10 mouse cellular contexts compared by ENCODE assay signal in the genomic region with DNA sequence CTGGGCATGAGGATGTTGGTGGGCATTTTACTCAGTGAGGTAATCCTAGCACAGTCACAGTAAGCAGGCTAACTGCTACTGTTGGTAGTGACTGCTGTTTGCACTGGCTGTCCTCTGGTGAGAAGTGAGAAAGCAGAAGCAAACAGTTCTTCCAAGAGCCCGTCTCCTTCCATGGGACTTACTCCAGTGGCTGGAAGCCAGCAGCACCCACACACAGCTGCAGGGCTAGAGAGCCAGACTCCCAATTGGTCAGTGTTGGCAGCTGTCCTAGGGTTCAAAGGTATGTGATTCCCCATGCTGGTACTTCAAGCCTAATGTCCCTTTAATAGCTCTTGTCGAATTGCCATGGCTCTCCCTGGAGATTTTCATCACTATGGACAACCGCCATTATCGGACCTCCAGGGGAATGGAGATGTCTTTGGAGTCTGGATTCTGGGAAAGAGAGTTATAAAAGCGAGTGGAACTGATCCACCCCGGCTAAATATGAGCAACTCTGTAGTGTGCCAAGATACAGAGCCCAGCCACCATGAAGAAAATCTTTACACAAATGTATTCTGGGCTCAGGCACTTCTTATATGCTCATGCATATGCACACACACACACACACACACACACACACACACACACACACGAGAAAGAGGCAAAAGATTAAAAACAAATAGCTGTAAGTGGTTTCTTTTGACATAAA. TPM values are rescaled to one million over a fixed set of nuclear protein-coding genes. Genes with fewer than 3 reads are reported as not detected.
DNase-seq lines count a peak whose midpoint lies in the region; ATAC-seq and TF ChIP-seq lines count a peak whose summit lies in the region.
"Had no signal": no experiment of that assay in that cellular context is flagged by ENCODE, and none has a peak within 500 bp of the region (broad histone marks: within the 10 kb centered on the region; RNA-seq: fewer than 3 reads in every experiment).

No protein-coding gene starts in this region.

- DNase-seq in adipocyte (ENCODE audit: low spot score) = peak; percentile 98
- peak; percentile 70 for DNase-seq in gastrocnemius, postnatal 10 days
- DNase-seq in kidney, postnatal 36 days = peak; percentile 87 to 88
- no peak for DNase-seq in natural killer cell, adult 2 months (ENCODE audit: low spot score in 2 of 2)

- no peaks in the 10 kb centered on the region for H3K9me3 ChIP-seq in hindbrain, embryonic 13.5 days
- no peaks in the 10 kb centered on the region for H3K9me3 ChIP-seq in hindbrain, embryonic 12.5 days (replicated peaks)
- no peaks in the 10 kb centered on the region for H3K9me3 ChIP-seq in neural tube, embryonic 14.5 days (ENCODE audit: control insufficient read depth, low read length)
- H3K9me3 ChIP-seq in intestine, postnatal 0 days (ENCODE audit: control insufficient read depth) = no peaks in the 10 kb centered on the region

- 44% methylated on average over 7 of the region's 7 CpGs for WGBS in hindbrain, embryonic 13.5 days
- 73% methylated on average over 7 of the region's 7 CpGs for WGBS in hindbrain, embryonic 12.5 days
- 43% methylated on average over 7 of the region's 7 CpGs for WGBS in neural tube, embryonic 14.5 days
- WGBS in intestine, postnatal 0 days = 67% methylated on average over 7 of the region's 7 CpGs

- peak overlapping the region; percentile 35; the same call in 1 of the 2 replicates for H3K27ac ChIP-seq in hindbrain, embryonic 13.5 days
- H3K27ac ChIP-seq in hindbrain, embryonic 12.5 days = no peak overlapping the region
- H3K27ac ChIP-seq in neural tube, embryonic 14.5 days (ENCODE audit: low read depth, low read length) = no peak overlapping the region
- no peak overlapping the region for H3K27ac ChIP-seq in intestine, postnatal 0 days (ENCODE audit: low read depth, low read length)
- H3K27ac ChIP-seq: heart, embryonic 13.5 days had no signal

- H3K4me1 ChIP-seq in hindbrain, embryonic 13.5 days (replicated peaks) = peaks cover 13% of the 10 kb centered on the region
- 0 out of 2 replicates have a peak, but pooled peaks cover 7% of the 10 kb centered on the region for H3K4me1 ChIP-seq in hindbrain, embryonic 12.5 days
- H3K4me1 ChIP-seq in neural tube, embryonic 14.5 days (ENCODE audit: control insufficient read depth, insufficient read depth, low read length) = no peaks in the 10 kb centered on the region
- H3K4me1 ChIP-seq in intestine, postnatal 0 days (replicated peaks; ENCODE audit: control insufficient read depth, insufficient read depth, low read length) = no peaks in the 10 kb centered on the region
- H3K4me1 ChIP-seq: heart, embryonic 13.5 days had no signal

- no peak overlapping the region for H3K4me3 ChIP-seq in hindbrain, embryonic 13.5 days
- no peak overlapping the region for H3K4me3 ChIP-seq in hindbrain, embryonic 12.5 days
- no peak overlapping the region for H3K4me3 ChIP-seq in neural tube, embryonic 14.5 days (ENCODE audit: low read depth, low read length)
- no peak overlapping the region for H3K4me3 ChIP-seq in intestine, postnatal 0 days (ENCODE audit: low read depth, low read length)
- H3K4me3 ChIP-seq: heart, embryonic 13.5 days had no signal

- H3K9ac ChIP-seq in hindbrain, embryonic 13.5 days = no peak overlapping the region
- H3K9ac ChIP-seq in hindbrain, embryonic 12.5 days = no peak overlapping the region
- no peak overlapping the region for H3K9ac ChIP-seq in neural tube, embryonic 14.5 days (replicated peaks; ENCODE audit: low read depth, low read length)
- no peak overlapping the region for H3K9ac ChIP-seq in intestine, postnatal 0 days (ENCODE audit: low read depth, low read length)
- H3K9ac ChIP-seq: heart, embryonic 13.5 days had no signal

- TF ChIP-seq CTCF in intestine, postnatal 0 days (IDR thresholded peaks at IDR 0.05; ENCODE audit: low read depth) = no peak

- no peak overlapping the region for H3K4me2 ChIP-seq in hindbrain, embryonic 13.5 days
- no peak overlapping the region for H3K4me2 ChIP-seq in hindbrain, embryonic 12.5 days (replicated peaks)
- H3K4me2 ChIP-seq in neural tube, embryonic 14.5 days (ENCODE audit: low read depth, low read length) = no peak overlapping the region
- no peak overlapping the region for H3K4me2 ChIP-seq in intestine, postnatal 0 days (replicated peaks; ENCODE audit: low read depth)
- H3K4me2 ChIP-seq: heart, embryonic 13.5 days had no signal

- peak; percentile 70 for ATAC-seq in hindbrain, embryonic 13.5 days (ENCODE audit: low FRiP score)
- ATAC-seq in hindbrain, embryonic 12.5 days (ENCODE audit: low FRiP score) = no peak
- ATAC-seq in neural tube, embryonic 14.5 days (ENCODE audit: low read depth) = peak; percentile 64; the same call in 1 of the 2 replicates
- no peak for ATAC-seq in intestine, postnatal 0 days

- no peaks in the 10 kb centered on the region for H3K27me3 ChIP-seq in hindbrain, embryonic 13.5 days
- no peaks in the 10 kb centered on the region for H3K27me3 ChIP-seq in hindbrain, embryonic 12.5 days
- no peaks in the 10 kb centered on the region for H3K27me3 ChIP-seq in neural tube, embryonic 14.5 days (ENCODE audit: control insufficient read depth, insufficient read depth, low read length)
- no peaks in the 10 kb centered on the region for H3K27me3 ChIP-seq in intestine, postnatal 0 days (replicated peaks; ENCODE audit: control insufficient read depth, insufficient read depth, low read length)
- H3K27me3 ChIP-seq: heart, embryonic 13.5 days had no signal

- H3K36me3 ChIP-seq in hindbrain, embryonic 13.5 days = peaks cover 4% of the 10 kb centered on the region; the same call in 1 of the 2 replicates
- no peaks in the 10 kb centered on the region for H3K36me3 ChIP-seq in hindbrain, embryonic 12.5 days
- no peaks in the 10 kb centered on the region for H3K36me3 ChIP-seq in neural tube, embryonic 14.5 days (ENCODE audit: control insufficient read depth, insufficient read depth, low read length)
- H3K36me3 ChIP-seq in intestine, postnatal 0 days (ENCODE audit: control insufficient read depth, insufficient read depth) = no peaks in the 10 kb centered on the region
- H3K36me3 ChIP-seq: heart, embryonic 13.5 days had no signal

RNA-seq across cellular contexts. Expression of a gene that starts 47.2 kb away (rescaled TPM):
- polyA plus RNA-seq in hindbrain, embryonic 13.5 days (2015; fragmentation: Nextera tagmentation; extraction: Ambion mirVana) = 41.2 and 41.5 TPM in 2 replicates
- 57.7 and 61.0 TPM in 2 replicates for polyA plus RNA-seq in hindbrain, embryonic 12.5 days (2016; fragmentation: Nextera tagmentation; extraction: Ambion mirVana)
- 10 to 100 TPM; 16.7 to 19.0 TPM for total RNA-seq in gastrocnemius, postnatal 10 days (2021)
- polyA plus RNA-seq in neural tube, embryonic 14.5 days (2014; fragmentation: Nextera tagmentation; extraction: Ambion mirVana) = 44.5 and 55.4 TPM in 2 replicates
- 9.8 and 12.2 TPM in 2 replicates for polyA plus RNA-seq in intestine, postnatal 0 days (2015; fragmentation: Nextera tagmentation; extraction: Ambion mirVana)

RNA-seq across cellular contexts. Expression of a gene that starts 57.5 kb away (rescaled TPM):
- polyA plus RNA-seq in hindbrain, embryonic 13.5 days (2015; fragmentation: Nextera tagmentation; extraction: Ambion mirVana) = not detected in 2 replicates
- polyA plus RNA-seq in hindbrain, embryonic 12.5 days (2016; fragmentation: Nextera tagmentation; extraction: Ambion mirVana) = not detected in 2 replicates
- 1 to 10 TPM; 1.1 to 2.0 TPM for total RNA-seq in gastrocnemius, postnatal 10 days (2021)
- 0.05 TPM in 1 of 2 replicates, not detected in the other for polyA plus RNA-seq in neural tube, embryonic 14.5 days (2014; fragmentation: Nextera tagmentation; extraction: Ambion mirVana)
- polyA plus RNA-seq in intestine, postnatal 0 days (2015; fragmentation: Nextera tagmentation; extraction: Ambion mirVana) = not detected in 2 replicates
- polyA plus RNA-seq: heart, embryonic 13.5 days; neural tube, embryonic 11.5 days had no signal

Comparison
In these comparisons a context has a peak if more than half of its experiments do, and no peak if none do; other contexts are left out.
1. ATAC-seq: peak in hindbrain, embryonic 13.5 days (single experiment) and neural tube, embryonic 14.5 days (single experiment); none in hindbrain, embryonic 12.5 days (single experiment) and intestine, postnatal 0 days (single experiment).
2. DNase-seq: peak in adipocyte (single experiment), gastrocnemius, postnatal 10 days (single experiment) and kidney, postnatal 36 days (2 of 2); none in natural killer cell, adult 2 months (0 of 2).